Mouse (Mus musculus): ENCODE measurements around the gene Suz12.

Suz12 gene

DNA sequence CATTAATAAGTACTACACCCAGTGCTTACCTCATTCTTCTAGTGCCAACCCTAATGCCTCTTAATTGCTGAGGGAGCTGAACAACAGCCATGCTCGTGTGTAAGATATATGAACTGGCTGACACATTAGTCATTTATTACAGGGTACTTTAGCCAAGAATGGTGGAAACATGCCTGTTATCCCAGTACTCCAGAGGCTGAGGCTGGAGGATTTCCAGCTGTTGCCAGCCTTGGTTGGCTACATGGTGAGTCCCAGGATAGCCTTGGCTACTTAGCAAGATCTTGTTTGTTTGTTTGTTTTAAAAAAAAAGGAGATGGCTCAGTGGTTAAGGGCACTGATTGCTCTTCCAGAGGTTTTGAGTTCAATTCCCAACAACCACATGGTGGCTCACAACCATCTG is 85.9 kb downstream of the Suz12 start:
- DNase-seq = no peak

GRCm38 (mm10) chr11:80079751-80080150 is 86.8 kb downstream of the Suz12 start:
- no peak for DNase-seq

DNA sequence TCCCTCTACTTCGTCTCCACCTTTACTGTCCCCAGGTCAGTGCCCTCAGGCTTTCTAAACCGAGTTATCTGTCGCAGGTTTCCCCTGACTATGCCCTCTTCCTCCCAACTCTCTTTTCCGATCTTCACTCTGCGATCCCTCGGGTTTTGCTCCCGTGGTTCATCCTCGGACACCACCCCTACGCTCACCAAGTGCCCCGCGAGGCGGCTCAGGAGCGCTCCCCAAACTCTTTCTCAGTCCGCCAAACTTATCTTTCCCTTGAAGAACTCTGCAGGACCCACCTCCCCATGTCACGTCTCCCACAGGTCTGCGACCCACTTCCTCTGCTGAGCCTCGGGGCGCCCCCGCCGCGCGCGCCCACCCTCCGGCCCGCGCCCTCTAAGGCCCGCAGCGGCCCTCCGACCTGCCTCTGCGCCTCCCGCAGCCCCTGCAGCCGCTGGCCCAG is 87.5 kb downstream of the Suz12 start:
- no peak for DNase-seq

DNA sequence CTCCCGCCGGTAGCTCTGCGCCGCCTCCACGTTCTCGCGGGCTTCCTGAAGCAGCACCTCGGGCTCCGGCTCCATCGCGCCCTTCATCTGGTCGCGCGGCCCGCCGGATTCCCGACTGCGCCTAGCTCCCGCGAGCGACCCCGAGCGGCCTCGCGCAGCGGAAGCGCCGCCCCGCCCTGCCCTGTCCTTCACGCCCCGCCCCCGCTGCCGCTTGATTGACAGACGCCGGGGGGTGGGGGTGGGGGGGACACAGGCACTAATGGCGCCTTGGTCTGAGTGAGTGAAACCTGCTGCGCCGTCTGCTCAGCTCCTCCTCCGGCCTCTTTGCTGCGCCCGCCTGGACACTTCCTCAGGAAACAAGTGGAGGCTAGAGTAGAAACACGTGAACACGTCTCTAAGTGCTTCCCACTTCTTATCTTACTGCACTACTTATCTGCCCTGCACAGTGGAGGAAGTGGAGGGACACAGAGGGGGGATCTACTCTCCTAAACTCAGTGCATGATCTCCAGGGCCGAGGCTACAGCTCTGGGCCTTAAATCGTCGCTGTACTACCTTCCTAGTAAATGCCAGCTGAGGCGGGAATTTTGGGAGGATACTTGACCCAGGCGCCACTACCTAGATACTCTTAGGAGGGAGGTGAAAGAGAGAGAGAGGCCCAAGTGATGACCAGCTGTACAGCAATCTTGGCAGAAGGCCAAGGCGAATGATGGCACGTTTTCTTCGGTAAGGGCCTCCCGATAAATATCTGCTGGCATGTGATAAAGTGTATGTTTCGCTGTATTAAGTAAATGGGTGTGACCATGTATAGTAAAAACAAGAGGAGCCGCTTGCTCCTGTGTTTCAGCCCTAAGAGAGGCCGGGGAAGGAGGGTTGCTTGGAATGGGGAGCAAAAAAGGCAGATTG is 88.2 kb downstream of the Suz12 start, which contains the start of gene Crlf3:
Crlf3 (minus strand) TSS at position 166 of the 903 bp plus-strand sequence.
- DNase-seq = peak; percentile 92 to 96

- no peak for DNase-seq
These were observed 88.9 kb downstream of the Suz12 start for GRCm38 (mm10) chr11:80081786-80082319.

Measured in spleen, adult 18-20 months (tissue).